Mouse (Mus musculus): ENCODE data around the gene Slx1b.

GRCm38 (mm10) chr7:126692426-126692825, 3.2 kb downstream of the Slx1b start:
- no peak for TF ChIP-seq POLR2A (IDR thresholded peaks at IDR 0.05; ENCODE audit: borderline replicate concordance, extremely low read depth, insufficient read depth, insufficient read length, poor library complexity, severe bottlenecking)
- no peak for TF ChIP-seq CTCF (IDR thresholded peaks at IDR 0.05; ENCODE audit: borderline replicate concordance, extremely low read depth, insufficient read depth, insufficient read length)
